Mouse (Mus musculus): ENCODE data around the gene Epha1.

Gene Epha1

DNA sequence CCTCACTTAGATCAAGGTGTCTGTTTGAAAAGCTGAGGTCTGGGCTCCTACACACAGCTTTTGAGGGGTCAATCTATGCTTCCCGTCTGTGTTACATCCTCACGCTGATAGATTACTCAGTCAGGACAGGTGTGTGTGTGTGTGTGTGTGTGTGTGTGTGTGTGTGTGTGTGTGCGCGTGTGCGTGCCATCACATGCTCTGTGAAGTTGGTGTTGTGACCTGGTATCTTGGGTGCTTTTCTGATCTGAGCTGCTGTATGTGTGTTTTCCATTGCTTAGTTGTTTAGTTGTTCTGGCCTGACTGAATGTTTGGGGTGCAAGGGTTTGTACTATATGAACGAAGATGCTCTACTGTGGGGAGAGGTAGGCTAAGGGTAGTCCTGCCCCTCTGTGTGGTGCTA is 17.7 kb downstream of the Epha1 start:
- no peak for TF ChIP-seq CTCF (conservative IDR thresholded peaks at IDR 0.05; ENCODE audit: low read length)
- TF ChIP-seq POU5F1 (IDR thresholded peaks at IDR 0.05; ENCODE audit: borderline replicate concordance, low read length): no peak
- no peak for TF ChIP-seq NANOG (IDR thresholded peaks at IDR 0.05; ENCODE audit: borderline replicate concordance, low read length)
- no peak overlapping the region for H3K4me3 ChIP-seq (replicated peaks; ENCODE audit: low read length)
- peaks cover 37% of the 10 kb centered on the region for H3K36me3 ChIP-seq (ENCODE audit: insufficient read depth, low read length)
- peaks cover 63% of the 10 kb centered on the region for H3K27me3 ChIP-seq (ENCODE audit: insufficient read depth, low read length)
- no peaks in the 10 kb centered on the region for H3K9me3 ChIP-seq (ENCODE audit: low read length)
- H3K4me1 ChIP-seq (replicated peaks; ENCODE audit: low read depth, low read length): peaks cover 26% of the 10 kb centered on the region

GRCm38 (mm10) chr6:42354076-42355019 is 18.7 kb downstream of the Epha1 start:
- Histone ChIP-seq H3K36me3 (ENCODE audit: insufficient read depth, low read length) (peaks cover 30% of the 10 kb centered on the region), H3K4me3 (replicated peaks; ENCODE audit: low read length) (no peak overlapping the region), H3K9me3 (ENCODE audit: low read length) (no peaks in the 10 kb centered on the region), H3K4me1 (replicated peaks; ENCODE audit: low read depth, low read length) (peaks cover 29% of the 10 kb centered on the region), H3K27me3 (ENCODE audit: insufficient read depth, low read length) (peaks cover 64% of the 10 kb centered on the region)
- TF ChIP-seq NANOG (IDR thresholded peaks at IDR 0.05; ENCODE audit: borderline replicate concordance, low read length) (no peak), CTCF (conservative IDR thresholded peaks at IDR 0.05; ENCODE audit: low read length) (no peak), POU5F1 (IDR thresholded peaks at IDR 0.05; ENCODE audit: borderline replicate concordance, low read length) (no peak)

- H3K4me3 ChIP-seq (replicated peaks; ENCODE audit: low read length): no peak overlapping the region
- H3K9me3 ChIP-seq (ENCODE audit: low read length): no peaks in the 10 kb centered on the region
- peaks cover 39% of the 10 kb centered on the region for H3K4me1 ChIP-seq (replicated peaks; ENCODE audit: low read depth, low read length)
- H3K36me3 ChIP-seq (ENCODE audit: insufficient read depth, low read length): peaks cover 23% of the 10 kb centered on the region
- TF ChIP-seq CTCF (conservative IDR thresholded peaks at IDR 0.05; ENCODE audit: low read length): no peak
- peaks cover 74% of the 10 kb centered on the region for H3K27me3 ChIP-seq (ENCODE audit: insufficient read depth, low read length)
Observed at GRCm38 (mm10) chr6:42353180-42353579, 19.9 kb downstream of the Epha1 start.

GRCm38 (mm10) chr6:42352486-42352846 is 20.6 kb downstream of the Epha1 start:
- Histone ChIP-seq H3K27me3 (ENCODE audit: insufficient read depth, low read length) (peaks cover 73% of the 10 kb centered on the region), H3K4me1 (replicated peaks; ENCODE audit: low read depth, low read length) (peaks cover 39% of the 10 kb centered on the region), H3K4me3 (replicated peaks; ENCODE audit: low read length) (no peak overlapping the region), H3K36me3 (ENCODE audit: insufficient read depth, low read length) (peaks cover 16% of the 10 kb centered on the region), H3K9me3 (ENCODE audit: low read length) (no peaks in the 10 kb centered on the region)
- no peak for TF ChIP-seq NANOG (IDR thresholded peaks at IDR 0.05; ENCODE audit: borderline replicate concordance, low read length)
- TF ChIP-seq POU5F1 (IDR thresholded peaks at IDR 0.05; ENCODE audit: borderline replicate concordance, low read length): no peak
- no peak for TF ChIP-seq CTCF (conservative IDR thresholded peaks at IDR 0.05; ENCODE audit: low read length)

DNA sequence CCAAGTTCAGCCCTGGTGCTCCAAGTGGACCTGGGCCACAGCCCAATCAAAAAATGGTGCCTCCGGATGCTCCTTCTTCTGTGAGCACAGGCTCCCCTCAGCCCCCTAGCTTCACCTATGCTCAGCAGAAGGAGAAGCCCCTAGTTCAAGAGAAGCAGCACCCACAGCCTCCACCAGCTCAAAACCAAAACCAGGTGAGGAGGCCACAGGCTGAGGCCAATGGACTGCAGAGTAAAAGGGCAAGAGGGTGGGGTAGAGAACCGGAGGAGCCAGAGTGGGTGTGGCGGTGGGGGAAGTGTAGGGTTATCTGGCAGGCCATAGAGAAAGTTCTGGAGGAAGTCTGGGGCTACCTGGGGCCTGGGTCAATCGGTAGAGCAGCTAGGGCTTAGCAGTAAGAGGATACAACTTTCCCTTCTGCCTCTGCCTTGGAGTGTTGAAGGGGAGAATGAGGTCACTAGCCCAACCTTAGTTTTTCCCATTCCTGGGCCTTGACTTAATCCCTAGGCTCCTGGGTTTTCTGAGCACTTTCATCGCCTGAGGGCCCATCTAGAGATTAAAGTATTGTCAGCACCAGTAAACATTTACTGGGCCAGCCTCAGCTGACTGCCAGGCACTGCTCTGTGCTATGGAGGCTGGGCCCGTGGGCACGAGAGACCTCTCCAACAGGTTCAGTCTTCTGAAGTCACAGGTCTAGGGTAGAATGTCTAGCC is 21.1 kb downstream of the Epha1 start:
- H3K9me3 ChIP-seq (ENCODE audit: low read length): no peaks in the 10 kb centered on the region
- H3K36me3 ChIP-seq (ENCODE audit: insufficient read depth, low read length): peaks cover 12% of the 10 kb centered on the region
- no peak for TF ChIP-seq NANOG (IDR thresholded peaks at IDR 0.05; ENCODE audit: borderline replicate concordance, low read length)
- TF ChIP-seq POU5F1 (IDR thresholded peaks at IDR 0.05; ENCODE audit: borderline replicate concordance, low read length): no peak
- TF ChIP-seq CTCF (conservative IDR thresholded peaks at IDR 0.05; ENCODE audit: low read length): no peak
- H3K4me3 ChIP-seq (replicated peaks; ENCODE audit: low read length): no peak overlapping the region
- peaks cover 34% of the 10 kb centered on the region for H3K4me1 ChIP-seq (replicated peaks; ENCODE audit: low read depth, low read length)
- peaks cover 71% of the 10 kb centered on the region for H3K27me3 ChIP-seq (ENCODE audit: insufficient read depth, low read length)

- peaks cover 30% of the 10 kb centered on the region for H3K4me1 ChIP-seq (replicated peaks; ENCODE audit: low read depth, low read length)
- H3K27me3 ChIP-seq (ENCODE audit: insufficient read depth, low read length): peaks cover 66% of the 10 kb centered on the region
- peaks cover 7% of the 10 kb centered on the region for H3K36me3 ChIP-seq (ENCODE audit: insufficient read depth, low read length)
- no peak for TF ChIP-seq POU5F1 (IDR thresholded peaks at IDR 0.05; ENCODE audit: borderline replicate concordance, low read length)
- TF ChIP-seq NANOG (IDR thresholded peaks at IDR 0.05; ENCODE audit: borderline replicate concordance, low read length): no peak
- no peak for TF ChIP-seq CTCF (conservative IDR thresholded peaks at IDR 0.05; ENCODE audit: low read length)
- peak overlapping the region; percentile 85 for H3K4me3 ChIP-seq (replicated peaks; ENCODE audit: low read length)
- H3K9me3 ChIP-seq (ENCODE audit: low read length): no peaks in the 10 kb centered on the region
Observed at GRCm38 (mm10) chr6:42350968-42351775, 21.9 kb downstream of the Epha1 start.

DNA sequence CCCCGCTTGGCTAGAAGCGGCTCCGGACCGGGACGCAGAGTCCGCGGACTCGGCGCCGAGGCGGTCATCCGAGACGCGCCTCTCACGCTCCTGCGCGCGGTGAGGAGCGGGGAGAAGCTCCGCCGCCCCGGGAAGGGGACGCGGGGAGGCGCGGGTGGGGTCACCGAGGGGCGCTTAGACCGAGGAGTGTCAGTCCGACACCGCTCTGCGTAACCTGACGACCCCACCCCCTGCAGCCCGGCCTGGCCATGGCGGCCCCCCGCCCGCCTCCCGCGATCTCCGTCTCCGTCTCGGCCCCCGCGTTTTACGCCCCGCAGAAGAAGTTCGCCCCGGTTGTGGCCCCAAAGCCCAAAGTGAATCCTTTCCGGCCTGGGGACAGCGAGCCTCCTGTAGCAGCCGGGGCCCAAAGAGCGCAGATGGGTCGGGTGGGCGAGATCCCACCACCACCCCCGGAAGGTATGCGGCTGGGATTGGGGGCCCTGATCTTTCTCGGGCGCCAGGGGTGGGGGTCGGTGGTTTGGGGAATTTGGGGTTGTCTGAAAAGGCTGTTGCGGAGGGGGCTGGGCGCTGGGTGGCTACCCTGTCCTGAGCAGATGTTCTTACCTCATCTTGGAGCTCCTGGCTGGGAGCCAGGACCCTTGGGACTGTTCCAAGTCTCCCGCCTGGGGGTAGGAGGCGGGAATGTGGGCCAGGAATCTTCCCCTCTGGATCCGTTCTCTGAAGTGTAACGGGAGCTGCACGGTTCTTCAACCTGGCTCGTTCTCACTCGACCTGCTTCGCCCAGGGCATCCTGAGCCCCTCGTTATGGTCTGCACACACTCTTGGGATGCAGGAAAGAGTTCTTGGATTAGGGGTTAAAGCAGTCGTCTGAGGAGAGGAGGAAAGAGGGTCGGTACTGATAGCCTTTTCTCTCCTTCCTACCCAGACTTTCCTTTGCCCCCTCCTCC is 22.8 kb downstream of the Epha1 start:
- Histone ChIP-seq H3K4me3 (replicated peaks; ENCODE audit: low read length) (peak overlapping the region; percentile 85), H3K4me1 (replicated peaks; ENCODE audit: low read depth, low read length) (peaks cover 30% of the 10 kb centered on the region), H3K9me3 (ENCODE audit: low read length) (no peaks in the 10 kb centered on the region), H3K27me3 (ENCODE audit: insufficient read depth, low read length) (peaks cover 64% of the 10 kb centered on the region), H3K36me3 (ENCODE audit: insufficient read depth, low read length) (no peaks in the 10 kb centered on the region; the same call in 1 of the 2 replicates)
- TF ChIP-seq POU5F1 (IDR thresholded peaks at IDR 0.05; ENCODE audit: borderline replicate concordance, low read length) (no peak), CTCF (conservative IDR thresholded peaks at IDR 0.05; ENCODE audit: low read length) (no peak), NANOG (IDR thresholded peaks at IDR 0.05; ENCODE audit: borderline replicate concordance, low read length) (no peak)

Data from E14TG2a.4 (cell line).